Mouse (Mus musculus) brain, embryonic 14.5 days (tissue): Measurements from ENCODE around the gene Entpd5.

ENCODE experiments used
- CTCF ChIP-seq: fragments of 200-500 bp; IDR thresholded peaks from 2 replicates; pipeline ENCODE4 v1.5.1; 2012; ENCODE audit warnings: inconsistent platforms, mild to moderate bottlenecking, moderate library complexity, borderline replicate concordance; ENCODE audit not compliant: insufficient read depth, insufficient read length; ENCODE audit errors: extremely low read depth
- POLR2A ChIP-seq: fragments of 200-500 bp; IDR thresholded peaks from 2 replicates; pipeline ENCODE4 v1.6.1; 2012; ENCODE audit warnings: mild to moderate bottlenecking, inconsistent platforms, borderline replicate concordance; ENCODE audit not compliant: poor library complexity, insufficient read depth, insufficient read length, severe bottlenecking; ENCODE audit errors: extremely low read depth

- TF ChIP-seq POLR2A (no peak), CTCF (no peak)
Measured at GRCm38 (mm10) chr12:84450351-84450717, 41.5 kb upstream of the Entpd5 start.
